In the genomic region with DNA sequence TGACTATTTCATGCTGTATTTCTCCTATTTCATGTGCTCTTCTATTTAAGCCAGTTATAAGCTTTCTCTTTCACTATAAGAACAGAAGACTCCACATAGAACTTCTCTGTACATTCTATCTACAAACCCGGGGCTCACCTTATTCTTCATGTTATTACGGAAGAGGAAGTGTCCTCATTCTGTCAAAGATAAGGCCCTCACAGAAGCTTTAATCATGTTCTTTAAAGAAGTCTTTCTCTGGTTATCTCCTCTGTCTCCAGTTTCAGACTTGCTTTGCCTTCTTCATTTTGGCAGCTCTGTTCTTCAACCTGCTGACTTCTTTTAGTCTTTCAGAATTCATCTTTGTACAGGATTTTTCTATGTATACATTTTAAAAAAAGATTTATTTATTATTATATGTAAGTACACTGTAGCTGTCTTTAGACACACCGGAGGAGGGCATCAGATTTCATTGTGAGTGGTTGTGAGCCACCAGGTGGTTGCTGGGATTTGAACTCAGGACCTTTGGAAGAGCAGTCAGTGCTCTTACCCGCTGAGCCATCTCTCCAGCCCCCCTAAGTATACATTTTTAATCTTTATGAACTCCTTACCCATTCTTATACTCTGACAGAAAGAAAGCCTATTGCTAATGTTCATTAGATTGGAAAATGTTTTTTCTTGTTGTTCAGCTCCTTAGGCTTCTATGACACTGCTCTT, we compare ENCODE assay signal across 21 mouse cellular contexts. TPM values are rescaled to one million over a fixed set of nuclear protein-coding genes. Genes with fewer than 3 reads are reported as not detected.
DNase-seq lines count a peak whose midpoint lies in the region; ATAC-seq and TF ChIP-seq lines count a peak whose summit lies in the region.
"Had no signal": no experiment of that assay in that cellular context is flagged by ENCODE, and none has a peak within 500 bp of the region (broad histone marks: within the 10 kb centered on the region; RNA-seq: fewer than 3 reads in every experiment).

No protein-coding gene starts in this region.

- H3K36me3 ChIP-seq in kidney, adult 2 months (ENCODE audit: control insufficient read depth, insufficient read depth, low read length): no peaks in the 10 kb centered on the region; the same call in 1 of the 2 replicates
- no peaks in the 10 kb centered on the region for H3K36me3 ChIP-seq in liver, embryonic 13.5 days
- H3K36me3 ChIP-seq in neural tube, embryonic 15.5 days: no peaks in the 10 kb centered on the region
- H3K36me3 ChIP-seq: heart, embryonic 10.5 days; hindbrain, embryonic 15.5 days; intestine, embryonic 15.5 days had no signal

- 81% methylated on average over 4 of the region's 4 CpGs for WGBS in kidney, adult 2 months
- WGBS in liver, embryonic 13.5 days (ENCODE audit: insufficient replicate concordance): 42% methylated on average over 4 of the region's 4 CpGs
- WGBS in neural tube, embryonic 15.5 days: 89% methylated on average over 4 of the region's 4 CpGs

- no peak for DNase-seq in kidney, adult 2 months
- DNase-seq in kidney, adult 9 months: no peak
- peak; percentile 83 for DNase-seq in MEL-GATA-1-ER (ENCODE audit: extremely low read depth, low read depth)
- no peak for DNase-seq in liver, embryonic 13.5 days
- no peak for DNase-seq in left cerebral cortex, adult 11 months (ENCODE audit: low spot score)
- DNase-seq in kidney, adult 8-10 months: no peak
- DNase-seq: adrenal gland, postnatal 14 days; cerebellum, adult 9-11 months; heart, postnatal 4 days; lung, postnatal 4 days; right cerebral cortex, postnatal 25 days; thymus, postnatal 25 days had no signal

- H3K27ac ChIP-seq in kidney, adult 2 months (ENCODE audit: insufficient read depth, low read depth, low read length): 0 out of 2 replicates have a peak overlapping the region, but pooled peaks have one; percentile 3
- H3K27ac ChIP-seq in liver, embryonic 13.5 days: no peak overlapping the region
- H3K27ac ChIP-seq in neural tube, embryonic 15.5 days (replicated peaks): no peak overlapping the region
- H3K27ac ChIP-seq: embryonic facial prominence, embryonic 10.5 days; heart, embryonic 10.5 days; hindbrain, embryonic 15.5 days; intestine, embryonic 15.5 days; limb, embryonic 10.5 days had no signal

- H3K9me3 ChIP-seq in liver, embryonic 13.5 days (replicated peaks): no peaks in the 10 kb centered on the region
- no peaks in the 10 kb centered on the region for H3K9me3 ChIP-seq in neural tube, embryonic 15.5 days (replicated peaks)
- H3K9me3 ChIP-seq: embryonic facial prominence, embryonic 10.5 days; heart, embryonic 10.5 days; hindbrain, embryonic 15.5 days; intestine, embryonic 15.5 days; limb, embryonic 10.5 days had no signal

- no peak overlapping the region for H3K4me3 ChIP-seq in kidney, adult 2 months (ENCODE audit: insufficient read depth, low read depth, low read length)
- H3K4me3 ChIP-seq in liver, embryonic 13.5 days (replicated peaks): no peak overlapping the region
- no peak overlapping the region for H3K4me3 ChIP-seq in neural tube, embryonic 15.5 days (replicated peaks)
- H3K4me3 ChIP-seq: embryonic facial prominence, embryonic 10.5 days; heart, embryonic 10.5 days; hindbrain, embryonic 15.5 days; intestine, embryonic 15.5 days; limb, embryonic 10.5 days had no signal

- no peak overlapping the region for H3K9ac ChIP-seq in liver, embryonic 13.5 days
- H3K9ac ChIP-seq in neural tube, embryonic 15.5 days (replicated peaks): no peak overlapping the region
- H3K9ac ChIP-seq: hindbrain, embryonic 15.5 days; intestine, embryonic 15.5 days had no signal

- TF ChIP-seq CTCF in kidney, adult 2 months (conservative IDR thresholded peaks at IDR 0.05; ENCODE audit: insufficient read depth, insufficient read length, low read depth, low read length): no peak

- H3K4me2 ChIP-seq in liver, embryonic 13.5 days: no peak overlapping the region
- no peak overlapping the region for H3K4me2 ChIP-seq in neural tube, embryonic 15.5 days
- H3K4me2 ChIP-seq: hindbrain, embryonic 15.5 days; intestine, embryonic 15.5 days; midbrain, embryonic 11.5 days had no signal

- H3K4me1 ChIP-seq in kidney, adult 2 months (ENCODE audit: control insufficient read depth, insufficient read depth, low read length): peaks cover 5% of the 10 kb centered on the region; the same call in 1 of the 2 replicates
- H3K4me1 ChIP-seq in liver, embryonic 13.5 days (replicated peaks): peaks cover 24% of the 10 kb centered on the region
- peaks cover 4% of the 10 kb centered on the region; the same call in 1 of the 2 replicates for H3K4me1 ChIP-seq in neural tube, embryonic 15.5 days
- H3K4me1 ChIP-seq: embryonic facial prominence, embryonic 10.5 days; heart, embryonic 10.5 days; intestine, embryonic 15.5 days; limb, embryonic 10.5 days had no signal

- ATAC-seq in liver, embryonic 13.5 days (ENCODE audit: low read depth): 0 out of 2 replicates have a peak, but pooled peaks have one; percentile 43
- ATAC-seq in megakaryocyte-erythroid progenitor cell, adult 5-6 weeks (replicated peaks; ENCODE audit: low FRiP score, low TSS enrichment, poor library complexity, severe bottlenecking): peak; percentile 81
- ATAC-seq in neural tube, embryonic 15.5 days (ENCODE audit: low FRiP score): no peak
- ATAC-seq: intestine, embryonic 15.5 days had no signal

- TF ChIP-seq POLR2A in kidney, adult 2 months (IDR thresholded peaks at IDR 0.05; ENCODE audit: low read depth, low read length): no peak

- no peaks in the 10 kb centered on the region for H3K27me3 ChIP-seq in kidney, adult 2 months (replicated peaks; ENCODE audit: control insufficient read depth, insufficient read depth, low read length)
- no peaks in the 10 kb centered on the region for H3K27me3 ChIP-seq in liver, embryonic 13.5 days
- H3K27me3 ChIP-seq in neural tube, embryonic 15.5 days (replicated peaks): no peaks in the 10 kb centered on the region
- H3K27me3 ChIP-seq: CH12.LX; hindbrain, embryonic 15.5 days; intestine, embryonic 15.5 days had no signal

RNA-seq across cellular contexts. Expression of a gene that starts 8.9 kb away (rescaled TPM):
- polyA plus RNA-seq in kidney, adult 2 months (2012; rRNA removed): 107 and 122 TPM in 2 replicates
- polyA plus RNA-seq in liver, embryonic 13.5 days (2015; fragmentation: Nextera tagmentation; extraction: Ambion mirVana): 4.1 and 4.3 TPM in 2 replicates
- total RNA-seq in megakaryocyte-erythroid progenitor cell, adult 5-6 weeks (2014; fragmentation: Nextera tagmentation): 19.6 and 24.8 TPM in 2 replicates
- 29.7 and 74.5 TPM in 2 replicates for total RNA-seq in megakaryocyte-erythroid progenitor cell, adult 5-6 weeks (2017)
- polyA plus RNA-seq in neural tube, embryonic 15.5 days (2015; fragmentation: Nextera tagmentation; extraction: Ambion mirVana): 19.4 and 20.8 TPM in 2 replicates

RNA-seq across cellular contexts. Expression of a gene that starts 41.4 kb away (rescaled TPM):
- 53.4 and 59.5 TPM in 2 replicates for polyA plus RNA-seq in kidney, adult 2 months (2012; rRNA removed)
- polyA plus RNA-seq in liver, embryonic 13.5 days (2015; fragmentation: Nextera tagmentation; extraction: Ambion mirVana): 3.4 and 4.3 TPM in 2 replicates
- total RNA-seq in megakaryocyte-erythroid progenitor cell, adult 5-6 weeks (2014; fragmentation: Nextera tagmentation): 27.5 and 34.8 TPM in 2 replicates
- total RNA-seq in megakaryocyte-erythroid progenitor cell, adult 5-6 weeks (2017): 24.0 and 31.1 TPM in 2 replicates
- 10.8 and 18.3 TPM in 2 replicates for polyA plus RNA-seq in neural tube, embryonic 15.5 days (2015; fragmentation: Nextera tagmentation; extraction: Ambion mirVana)
